Mouse (Mus musculus): ENCODE results near the gene Sephs2.
"Not testable (repeated sequence)": the region's sequence is repeated elsewhere in the genome, so short reads cannot be mapped to it uniquely, and the experiment has no call there.

The Sephs2 gene

GRCm38 (mm10) chr7:127270666-127271065, 3.2 kb downstream of the Sephs2 start:
- no peak for DNase-seq

- DNase-seq: no peak
Observed at GRCm38 (mm10) chr7:127270256-127270655, 3.6 kb downstream of the Sephs2 start.

GRCm38 (mm10) chr7:127263526-127263925, 10.3 kb downstream of the Sephs2 start:
- DNase-seq: no peak

- no peak for DNase-seq
Observed at GRCm38 (mm10) chr7:127262218-127262961, 11.5 kb downstream of the Sephs2 start.

GRCm38 (mm10) chr7:127260309-127261111, 13.3 kb downstream of the Sephs2 start, which contains the start of gene Dctpp1:
TSS of gene Dctpp1 (minus strand) at chr7:127260709.
- DNase-seq: peak; percentile 96 to 98

GRCm38 (mm10) chr7:127259186-127259905, 14.5 kb downstream of the Sephs2 start:
- no peak for DNase-seq

- no peak for DNase-seq
Observed at GRCm38 (mm10) chr7:127256518-127256917, 17.3 kb downstream of the Sephs2 start.

- no peak for DNase-seq
Observed at GRCm38 (mm10) chr7:127255965-127256364, 17.9 kb downstream of the Sephs2 start.

GRCm38 (mm10) chr7:127255008-127255407, 18.8 kb downstream of the Sephs2 start:
- no peak for DNase-seq

- DNase-seq: peak; percentile 91 to 93
Observed at GRCm38 (mm10) chr7:127253821-127254769, 19.8 kb downstream of the Sephs2 start.

- peak in 1 of 2 experiments; percentile 22 for DNase-seq
Observed at GRCm38 (mm10) chr7:127253341-127253740, 20.5 kb downstream of the Sephs2 start.

- peak in 1 of 2 experiments; percentile 23 for DNase-seq
Observed at GRCm38 (mm10) chr7:127252414-127252813, 21.4 kb downstream of the Sephs2 start.

- not testable (repeated sequence) for DNase-seq
Observed at GRCm38 (mm10) chr7:127250511-127250910, 23.3 kb downstream of the Sephs2 start.

- DNase-seq: no peak
Observed at GRCm38 (mm10) chr7:127244658-127245510, 29.0 kb downstream of the Sephs2 start.

GRCm38 (mm10) chr7:127243870-127244657, 29.8 kb downstream of the Sephs2 start, which contains the start of gene Zfp771:
TSS of gene Zfp771 (plus strand) at chr7:127244274.
- DNase-seq: peak; percentile 86 to 88

GRCm38 (mm10) chr7:127243361-127243867, 30.4 kb downstream of the Sephs2 start:
- DNase-seq: no peak

- no peak for DNase-seq
Observed at GRCm38 (mm10) chr7:127234777-127235176, 39.1 kb downstream of the Sephs2 start.

GRCm38 (mm10) chr7:127233765-127234164, 40.1 kb downstream of the Sephs2 start:
- no peak for DNase-seq

- no peak for DNase-seq
Observed at GRCm38 (mm10) chr7:127233368-127233749, 40.5 kb downstream of the Sephs2 start.

All from thymus, adult 18-20 months (tissue).